Mouse (Mus musculus): Measurements from ENCODE around the gene Mipep. TPM values are rescaled to one million over a fixed set of nuclear protein-coding genes. Genes with fewer than 3 reads are reported as not detected.

Mipep gene
- polyA plus RNA-seq, 1 experiment from 2014 or later = 25.8 TPM

GRCm38 (mm10) chr14:60815098-60815497 lies 30.7 kb downstream of the Mipep start:
- Histone ChIP-seq H3K27me3 (ENCODE audit: control insufficient read depth, insufficient read depth, low read length) (no peaks in the 10 kb centered on the region), H3K9me3 (ENCODE audit: control insufficient read depth, low read length) (no peaks in the 10 kb centered on the region), H3K9ac (ENCODE audit: low read length) (no peak overlapping the region), H3K4me2 (ENCODE audit: low read depth, severe bottlenecking) (no peak overlapping the region), H3K4me3 (ENCODE audit: low read depth, low read length) (no peak overlapping the region), H3K4me1 (ENCODE audit: control insufficient read depth, insufficient read depth, low read length) (no peaks in the 10 kb centered on the region), H3K27ac (replicated peaks; ENCODE audit: low read depth, low read length) (no peak overlapping the region), H3K36me3 (ENCODE audit: control insufficient read depth, insufficient read depth, low read length) (no peaks in the 10 kb centered on the region)
- WGBS = 90% methylated on average over 5 of the region's 5 CpGs
- DNase-seq (ENCODE audit: low spot score) = no peak
- ATAC-seq (ENCODE audit: insufficient number of reproducible peaks, low FRiP score, low TSS enrichment, low read depth) = no peak

GRCm38 (mm10) chr14:60818045-60818444 lies 33.7 kb downstream of the Mipep start:
- 84% methylated on average over 5 of the region's 5 CpGs for whole genome bisulfite sequencing
- H3K4me2 ChIP-seq (ENCODE audit: low read depth, severe bottlenecking) = no peak overlapping the region
- DNase-seq (ENCODE audit: low spot score) (no peak), ATAC-seq (ENCODE audit: insufficient number of reproducible peaks, low FRiP score, low TSS enrichment, low read depth) (no peak)
- no peaks in the 10 kb centered on the region for H3K27me3 ChIP-seq (ENCODE audit: control insufficient read depth, insufficient read depth, low read length)
- no peak overlapping the region for H3K27ac ChIP-seq (replicated peaks; ENCODE audit: low read depth, low read length)
- H3K4me3 ChIP-seq (ENCODE audit: low read depth, low read length) = no peak overlapping the region
- H3K9me3 ChIP-seq (ENCODE audit: control insufficient read depth, low read length) = no peaks in the 10 kb centered on the region
- no peaks in the 10 kb centered on the region for H3K36me3 ChIP-seq (ENCODE audit: control insufficient read depth, insufficient read depth, low read length)
- H3K4me1 ChIP-seq (ENCODE audit: control insufficient read depth, insufficient read depth, low read length) = no peaks in the 10 kb centered on the region
- H3K9ac ChIP-seq (ENCODE audit: low read length) = no peak overlapping the region

GRCm38 (mm10) chr14:60830096-60830495 lies 45.7 kb downstream of the Mipep start:
- 87% methylated on average over 2 of the region's 2 CpGs for WGBS
- H3K4me1 ChIP-seq (ENCODE audit: control insufficient read depth, insufficient read depth, low read length) = no peaks in the 10 kb centered on the region

GRCm38 (mm10) chr14:60836709-60837108 lies 52.3 kb downstream of the Mipep start:
- DNase-seq (ENCODE audit: low spot score) (no peak), ATAC-seq (ENCODE audit: insufficient number of reproducible peaks, low FRiP score, low TSS enrichment, low read depth) (no peak)
- Histone ChIP-seq H3K27me3 (ENCODE audit: control insufficient read depth, insufficient read depth, low read length) (no peaks in the 10 kb centered on the region), H3K4me2 (ENCODE audit: low read depth, severe bottlenecking) (no peak overlapping the region), H3K36me3 (ENCODE audit: control insufficient read depth, insufficient read depth, low read length) (peaks cover 2% of the 10 kb centered on the region; the same call in 1 of the 2 replicates), H3K4me1 (ENCODE audit: control insufficient read depth, insufficient read depth, low read length) (no peaks in the 10 kb centered on the region), H3K4me3 (ENCODE audit: low read depth, low read length) (no peak overlapping the region), H3K9me3 (ENCODE audit: control insufficient read depth, low read length) (no peaks in the 10 kb centered on the region), H3K9ac (ENCODE audit: low read length) (no peak overlapping the region), H3K27ac (replicated peaks; ENCODE audit: low read depth, low read length) (no peak overlapping the region)
- WGBS = 89% methylated on average over 6 of the region's 6 CpGs

More at GRCm38 (mm10) chr14:60830096-60830495, 45.7 kb downstream of the Mipep start:
- Histone ChIP-seq H3K27me3 (ENCODE audit: control insufficient read depth, insufficient read depth, low read length) (no peaks in the 10 kb centered on the region), H3K9ac (ENCODE audit: low read length) (no peak overlapping the region), H3K4me2 (ENCODE audit: low read depth, severe bottlenecking) (no peak overlapping the region), H3K9me3 (ENCODE audit: control insufficient read depth, low read length) (no peaks in the 10 kb centered on the region), H3K4me3 (ENCODE audit: low read depth, low read length) (no peak overlapping the region), H3K27ac (replicated peaks; ENCODE audit: low read depth, low read length) (no peak overlapping the region), H3K36me3 (ENCODE audit: control insufficient read depth, insufficient read depth, low read length) (peaks cover 6% of the 10 kb centered on the region; the same call in 1 of the 2 replicates)
- DNase-seq (ENCODE audit: low spot score) (no peak), ATAC-seq (ENCODE audit: insufficient number of reproducible peaks, low FRiP score, low TSS enrichment, low read depth) (no peak)

GRCm38 (mm10) chr14:60839654-60840053 lies 55.3 kb downstream of the Mipep start:
- no peak for DNase-seq (ENCODE audit: low spot score)
- Histone ChIP-seq H3K4me1 (ENCODE audit: control insufficient read depth, insufficient read depth, low read length) (no peaks in the 10 kb centered on the region), H3K27me3 (ENCODE audit: control insufficient read depth, insufficient read depth, low read length) (no peaks in the 10 kb centered on the region), H3K9me3 (ENCODE audit: control insufficient read depth, low read length) (no peaks in the 10 kb centered on the region), H3K4me3 (ENCODE audit: low read depth, low read length) (no peak overlapping the region), H3K27ac (replicated peaks; ENCODE audit: low read depth, low read length) (no peak overlapping the region), H3K4me2 (ENCODE audit: low read depth, severe bottlenecking) (no peak overlapping the region), H3K36me3 (ENCODE audit: control insufficient read depth, insufficient read depth, low read length) (no peaks in the 10 kb centered on the region), H3K9ac (ENCODE audit: low read length) (no peak overlapping the region)
- ATAC-seq (ENCODE audit: insufficient number of reproducible peaks, low FRiP score, low TSS enrichment, low read depth) = no peak
- 86% methylated on average over 8 of the region's 8 CpGs for WGBS

GRCm38 (mm10) chr14:60841977-60842659 lies 57.7 kb downstream of the Mipep start:
- H3K27me3 ChIP-seq (ENCODE audit: control insufficient read depth, insufficient read depth, low read length) = no peaks in the 10 kb centered on the region
- H3K9ac ChIP-seq (ENCODE audit: low read length) = no peak overlapping the region
- no peak overlapping the region for H3K27ac ChIP-seq (replicated peaks; ENCODE audit: low read depth, low read length)
- DNase-seq (ENCODE audit: low spot score) (no peak), ATAC-seq (ENCODE audit: insufficient number of reproducible peaks, low FRiP score, low TSS enrichment, low read depth) (no peak)
- H3K4me3 ChIP-seq (ENCODE audit: low read depth, low read length) = no peak overlapping the region
- 80% methylated on average over 14 of the region's 14 CpGs for WGBS
- H3K4me2 ChIP-seq (ENCODE audit: low read depth, severe bottlenecking) = no peak overlapping the region
- H3K4me1 ChIP-seq (ENCODE audit: control insufficient read depth, insufficient read depth, low read length) = 0 out of 2 replicates have a peak, but pooled peaks cover 5% of the 10 kb centered on the region
- no peaks in the 10 kb centered on the region for H3K36me3 ChIP-seq (ENCODE audit: control insufficient read depth, insufficient read depth, low read length)
- no peaks in the 10 kb centered on the region for H3K9me3 ChIP-seq (ENCODE audit: control insufficient read depth, low read length)

GRCm38 (mm10) chr14:60843596-60843995 lies 59.2 kb downstream of the Mipep start:
- Histone ChIP-seq H3K9me3 (ENCODE audit: control insufficient read depth, low read length) (no peaks in the 10 kb centered on the region), H3K36me3 (ENCODE audit: control insufficient read depth, insufficient read depth, low read length) (no peaks in the 10 kb centered on the region), H3K4me3 (ENCODE audit: low read depth, low read length) (no peak overlapping the region), H3K27ac (replicated peaks; ENCODE audit: low read depth, low read length) (no peak overlapping the region), H3K4me2 (ENCODE audit: low read depth, severe bottlenecking) (no peak overlapping the region), H3K4me1 (ENCODE audit: control insufficient read depth, insufficient read depth, low read length) (0 out of 2 replicates have a peak, but pooled peaks cover 5% of the 10 kb centered on the region), H3K27me3 (ENCODE audit: control insufficient read depth, insufficient read depth, low read length) (no peaks in the 10 kb centered on the region), H3K9ac (ENCODE audit: low read length) (no peak overlapping the region)
- WGBS = 93% methylated on average over 7 of the region's 7 CpGs
- no peak for DNase-seq (ENCODE audit: low spot score)
- ATAC-seq (ENCODE audit: insufficient number of reproducible peaks, low FRiP score, low TSS enrichment, low read depth) = no peak

GRCm38 (mm10) chr14:60845261-60846045 lies 61.1 kb downstream of the Mipep start:
- Histone ChIP-seq H3K27me3 (ENCODE audit: control insufficient read depth, insufficient read depth, low read length) (no peaks in the 10 kb centered on the region), H3K4me2 (ENCODE audit: low read depth, severe bottlenecking) (no peak overlapping the region), H3K4me3 (ENCODE audit: low read depth, low read length) (no peak overlapping the region), H3K9ac (ENCODE audit: low read length) (no peak overlapping the region), H3K27ac (replicated peaks; ENCODE audit: low read depth, low read length) (no peak overlapping the region), H3K9me3 (ENCODE audit: control insufficient read depth, low read length) (no peaks in the 10 kb centered on the region), H3K4me1 (ENCODE audit: control insufficient read depth, insufficient read depth, low read length) (0 out of 2 replicates have a peak, but pooled peaks cover 5% of the 10 kb centered on the region), H3K36me3 (ENCODE audit: control insufficient read depth, insufficient read depth, low read length) (no peaks in the 10 kb centered on the region)
- ATAC-seq (ENCODE audit: insufficient number of reproducible peaks, low FRiP score, low TSS enrichment, low read depth) (no peak), DNase-seq (ENCODE audit: low spot score) (no peak)
- 41% methylated on average over 10 of the region's 10 CpGs for WGBS

Measured in limb, embryonic 11.5 days (tissue).